Mouse (Mus musculus) forebrain, embryonic 15.5 days (tissue): Measurements from ENCODE around the gene Eif4e3. TPM values are rescaled to one million over a fixed set of nuclear protein-coding genes. Genes with fewer than 3 reads are reported as not detected.

ENCODE experiments used
- ATAC-seq: fragments of 200-750 bp; cut with Nextera tagmentation; replicated peaks from 2 replicates; pipeline ENCODE4 v1.8.0; 2017; ENCODE audit warnings: mild to moderate bottlenecking, moderate TSS enrichment, moderate library complexity
- H3K27ac ChIP-seq: fragments of 300-500 bp; sonication (generic); replicated peaks from 2 replicates; pipeline ENCODE4 v1.5.1; 2015; ENCODE audit warnings: mild to moderate bottlenecking, inconsistent platforms
- H3K27me3 ChIP-seq: fragments of 300-500 bp; sonication (generic); 2 replicates; pipeline ENCODE4 v1.6.1; 2015; ENCODE audit warnings: inconsistent platforms
- H3K36me3 ChIP-seq: fragments of 300-500 bp; sonication (generic); 2 replicates; pipeline ENCODE4 v1.6.1; 2015; ENCODE audit warnings: mild to moderate bottlenecking, inconsistent platforms
- H3K4me1 ChIP-seq: fragments of 300-500 bp; sonication (generic); 2 replicates; pipeline ENCODE4 v1.6.1; 2015; ENCODE audit warnings: inconsistent platforms
- H3K4me2 ChIP-seq: fragments of 300-500 bp; sonication (generic); replicated peaks from 2 replicates; pipeline ENCODE4 v1.6.1; 2015; ENCODE audit warnings: mild to moderate bottlenecking, inconsistent platforms
- H3K4me3 ChIP-seq: fragments of 300-500 bp; sonication (generic); 2 replicates; pipeline ENCODE4 v1.5.1; 2015; ENCODE audit warnings: mild to moderate bottlenecking, inconsistent platforms
- H3K9ac ChIP-seq: fragments of 300-500 bp; sonication (generic); replicated peaks from 2 replicates; pipeline ENCODE4 v1.6.1; 2015; ENCODE audit warnings: mild to moderate bottlenecking, inconsistent platforms
- H3K9me3 ChIP-seq: fragments of 300-500 bp; sonication (generic); 2 replicates; pipeline ENCODE4 v1.6.1; 2016; ENCODE audit warnings: inconsistent platforms
- WGBS: fragments of 180-500 bp; shearing (Covaris S2); methylation state at CpG from one replicate; pipeline ENCODE4 v1.1.7; 2015; ENCODE audit warnings: mixed read lengths; 5-methylcytosine and 5-hydroxymethylcytosine counted together
- polyA plus RNA-seq: library from polyadenylated mRNA; unstranded; fragments of >200 nt; fragmentation: Nextera tagmentation; extraction: Ambion mirVana; gene quantifications from 2 replicates; pipeline ENCODE4 v1.2.1, GENCODE M21; 2015

Gene Eif4e3
- polyA plus RNA-seq, 1 experiment from 2014 or later = 9.9 TPM

GRCm38 (mm10) chr6:99599651-99600050 is 66.9 kb downstream of the Eif4e3 start:
- Histone ChIP-seq H3K9me3 (no peaks in the 10 kb centered on the region), H3K4me1 (peaks cover 16% of the 10 kb centered on the region), H3K27ac (peak overlapping the region; percentile 54), H3K4me2 (peak overlapping the region; percentile 31), H3K4me3 (no peak overlapping the region), H3K9ac (peak overlapping the region; percentile 24; the same call in 1 of the 2 replicates), H3K36me3 (no peaks in the 10 kb centered on the region), H3K27me3 (no peaks in the 10 kb centered on the region)
- WGBS = 7% methylated on average over 8 of the region's 8 CpGs
- ATAC-seq = no peak; the same call in 1 of the 2 replicates

- Histone ChIP-seq H3K9ac (no peak overlapping the region), H3K36me3 (no peaks in the 10 kb centered on the region), H3K9me3 (no peaks in the 10 kb centered on the region), H3K27ac (peak overlapping the region; percentile 54), H3K4me1 (peaks cover 16% of the 10 kb centered on the region), H3K4me2 (peak overlapping the region; percentile 31; the same call in 1 of the 2 replicates), H3K27me3 (no peaks in the 10 kb centered on the region), H3K4me3 (no peak overlapping the region)
- WGBS = 13% methylated on average over 5 of the region's 5 CpGs
- ATAC-seq = peak; percentile 57; the same call in 1 of the 2 replicates
Measured at GRCm38 (mm10) chr6:99599229-99599628, 67.3 kb downstream of the Eif4e3 start.

GRCm38 (mm10) chr6:99577040-99577439 is 89.5 kb downstream of the Eif4e3 start:
- H3K4me3 ChIP-seq = no peak overlapping the region
- peaks cover 4% of the 10 kb centered on the region for H3K4me1 ChIP-seq
- no peaks in the 10 kb centered on the region for H3K9me3 ChIP-seq
- 36% methylated on average over 6 of the region's 6 CpGs for WGBS
- 0 out of 2 replicates have a peak, but pooled peaks have one; percentile 29 for ATAC-seq
- H3K9ac ChIP-seq = no peak overlapping the region
- H3K27me3 ChIP-seq = no peaks in the 10 kb centered on the region
- H3K36me3 ChIP-seq = no peaks in the 10 kb centered on the region
- no peak overlapping the region for H3K27ac ChIP-seq
- H3K4me2 ChIP-seq = no peak overlapping the region

DNA sequence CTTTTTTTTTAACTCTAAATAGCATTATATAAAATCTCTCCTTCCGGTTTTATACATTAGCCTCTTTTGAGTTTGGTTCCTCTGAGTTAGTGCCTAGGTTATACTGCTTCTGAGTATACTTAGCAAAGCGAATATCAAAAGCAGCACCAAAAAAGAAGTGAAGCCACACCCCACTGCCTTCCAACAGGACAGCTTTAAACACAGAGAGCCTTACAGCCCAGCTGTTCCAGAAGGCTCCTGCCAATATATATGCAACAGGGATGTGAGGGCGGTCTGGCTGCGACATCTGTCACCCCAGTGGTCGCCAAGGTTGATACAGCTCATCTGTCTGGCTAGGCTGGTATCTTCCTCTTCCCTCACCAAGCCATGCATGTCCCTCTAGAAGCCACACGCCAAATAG is 90.9 kb downstream of the Eif4e3 start:
- Histone ChIP-seq H3K4me2 (no peak overlapping the region), H3K4me1 (peaks cover 4% of the 10 kb centered on the region), H3K27me3 (no peaks in the 10 kb centered on the region), H3K9ac (no peak overlapping the region), H3K27ac (no peak overlapping the region), H3K4me3 (no peak overlapping the region), H3K9me3 (no peaks in the 10 kb centered on the region), H3K36me3 (no peaks in the 10 kb centered on the region)
- 91% methylated on average over 6 of the region's 6 CpGs for WGBS
- no peak for ATAC-seq

Other genes starting within 250 kb of the Eif4e3 start
- 102 and 111 TPM in 2 replicates for gene Foxp1, start 144.1 kb downstream of the Eif4e3 start, polyA plus RNA-seq
- gene Gm20696, start within 50 bp of the Eif4e3 start, polyA plus RNA-seq = 5.7 and 5.8 TPM in 2 replicates
- gene Gpr27, start 25.9 kb upstream of the Eif4e3 start, polyA plus RNA-seq = 22.5 and 24.2 TPM in 2 replicates
- gene Prok2, start 59.6 kb upstream of the Eif4e3 start, polyA plus RNA-seq = 2.1 and 2.4 TPM in 2 replicates